Mouse (Mus musculus): Measurements from ENCODE around the gene Gm364.

DNA sequence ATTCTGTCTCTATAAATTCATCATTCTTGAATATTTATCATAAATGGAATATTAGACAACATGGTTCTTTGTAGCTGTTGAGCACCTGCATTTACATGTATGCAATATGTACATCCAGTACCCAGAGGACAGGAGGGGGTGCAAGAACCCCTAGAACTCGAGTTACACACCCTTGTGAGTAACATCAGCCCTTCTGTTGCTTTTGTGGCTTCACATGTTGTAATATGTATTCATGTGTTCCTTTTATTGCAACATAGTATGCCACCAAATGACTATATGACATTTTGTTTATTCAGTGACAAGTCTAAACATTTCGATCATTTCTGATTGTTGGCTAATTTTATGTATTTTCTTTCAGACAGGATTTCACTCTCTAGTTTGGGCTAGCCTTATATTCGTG, 31.9 kb upstream of the Gm364 start:
- TF ChIP-seq CTCF (IDR thresholded peaks at IDR 0.05; ENCODE audit: control insufficient read depth, insufficient read depth, insufficient replicate concordance, low read depth, low read length): no peak
- no peak for TF ChIP-seq POLR2A (IDR thresholded peaks at IDR 0.05; ENCODE audit: control insufficient read depth, low read depth, low read length)
